Mouse (Mus musculus): Measurements from ENCODE around the gene S1pr3.

Gene S1pr3

DNA sequence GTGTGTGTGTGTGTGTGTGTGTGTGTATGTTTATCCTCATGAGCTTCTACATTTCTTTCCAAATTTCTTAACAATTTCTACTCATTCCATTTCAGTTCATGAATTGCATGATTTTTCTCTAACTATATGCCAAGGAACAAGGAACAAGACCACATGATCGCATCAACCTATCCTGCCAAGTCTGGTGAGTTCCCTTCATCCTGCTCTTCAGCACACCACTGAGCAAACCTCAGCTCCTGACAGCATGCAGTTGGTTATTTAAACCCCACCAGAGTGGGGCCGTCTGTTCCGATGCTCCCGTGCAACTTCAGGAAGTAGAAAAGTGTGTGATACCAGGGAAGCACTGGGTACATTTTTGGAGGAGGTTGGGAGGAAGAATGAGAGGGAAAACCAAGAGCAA, 38.1 kb downstream of the S1pr3 start:
- DNase-seq (ENCODE audit: extremely low read depth, low read depth) = no peak

DNA sequence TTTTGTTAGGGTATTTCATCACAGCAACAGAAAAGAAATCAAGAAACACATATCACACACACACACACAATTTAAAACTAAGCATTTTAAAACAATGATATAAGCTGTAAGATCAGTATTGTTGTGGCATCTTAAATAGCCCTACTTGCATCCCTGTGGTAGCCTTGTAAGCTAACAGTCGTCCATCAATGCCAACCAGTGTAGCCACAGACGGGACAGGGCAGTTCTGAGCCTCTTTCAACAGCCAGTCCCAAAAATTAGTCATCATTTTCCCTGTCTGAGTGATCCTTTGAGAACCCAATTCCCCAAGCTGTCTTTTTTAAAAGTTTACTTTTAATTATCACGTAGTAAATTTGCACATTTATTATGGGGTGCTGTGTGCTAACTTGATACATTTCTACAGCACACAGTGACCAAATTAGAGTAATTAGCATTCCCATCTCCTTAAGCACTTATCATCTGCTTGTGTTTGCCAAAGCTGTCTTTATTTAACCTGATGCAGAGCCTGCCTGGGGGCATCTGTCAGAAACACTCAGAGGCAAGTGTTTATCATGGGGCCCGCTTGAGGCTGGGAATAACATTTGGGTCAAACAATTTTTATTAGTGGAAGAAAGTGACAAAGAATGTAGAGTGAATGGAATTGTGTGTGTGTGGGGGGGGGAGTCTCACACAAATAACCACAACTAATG, 47.9 kb downstream of the S1pr3 start:
- DNase-seq (ENCODE audit: extremely low read depth, low read depth) = no peak

DNA sequence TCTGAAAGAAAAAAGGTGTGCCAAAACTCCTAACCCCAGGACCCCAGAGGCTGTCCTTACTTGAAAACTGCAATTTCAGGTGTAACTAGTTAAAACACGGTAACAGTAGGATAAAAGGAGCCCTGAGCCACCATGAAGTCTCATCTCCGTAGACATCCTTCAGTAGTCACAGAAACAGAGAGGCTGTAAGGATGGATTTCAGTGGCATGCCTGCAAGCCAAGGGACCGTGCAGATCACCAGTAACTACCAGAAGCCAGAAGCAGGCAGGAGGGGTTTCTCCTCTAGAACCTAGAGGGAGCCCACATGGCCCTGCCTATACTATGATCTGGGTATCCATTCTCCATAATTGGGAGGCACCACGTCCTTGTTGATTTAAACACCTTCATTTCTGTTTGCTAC, 55.9 kb downstream of the S1pr3 start:
- no peak for DNase-seq (ENCODE audit: extremely low read depth, low read depth)

DNA sequence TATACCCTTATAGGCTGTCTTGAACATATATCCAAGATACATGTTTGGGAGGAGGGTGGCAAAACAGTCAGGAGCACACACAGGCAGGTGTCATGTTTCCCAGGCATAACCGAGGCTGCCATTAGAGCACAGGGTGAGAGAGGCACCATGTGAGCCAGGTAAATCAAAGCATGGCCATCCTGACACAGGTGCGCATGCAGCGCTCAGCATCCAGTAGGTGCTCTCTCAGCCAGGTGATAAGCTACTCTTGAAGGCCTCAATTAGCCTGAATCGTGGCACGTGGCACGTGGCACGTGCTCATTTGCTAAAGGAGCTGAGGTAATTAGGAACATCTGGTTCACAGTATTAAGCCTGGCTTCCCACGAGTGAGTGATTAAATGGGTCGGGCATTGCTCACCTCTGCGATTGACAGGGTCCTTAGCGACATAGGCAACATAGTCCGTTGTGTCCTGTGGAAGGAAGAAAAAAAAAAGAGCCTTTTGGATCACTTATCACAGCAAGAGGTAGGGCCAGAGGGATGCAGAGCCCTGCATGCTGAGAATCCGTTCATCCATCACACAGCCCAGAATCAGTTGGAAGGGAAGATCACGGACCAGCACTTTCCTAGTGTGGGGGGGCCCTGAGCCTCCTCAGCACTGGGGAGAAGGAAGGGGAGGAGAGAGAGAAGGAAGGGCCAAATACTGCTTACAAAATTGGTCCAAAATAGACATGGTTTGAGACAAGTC, 57.8 kb downstream of the S1pr3 start:
- DNase-seq (ENCODE audit: extremely low read depth, low read depth) = no peak

DNA sequence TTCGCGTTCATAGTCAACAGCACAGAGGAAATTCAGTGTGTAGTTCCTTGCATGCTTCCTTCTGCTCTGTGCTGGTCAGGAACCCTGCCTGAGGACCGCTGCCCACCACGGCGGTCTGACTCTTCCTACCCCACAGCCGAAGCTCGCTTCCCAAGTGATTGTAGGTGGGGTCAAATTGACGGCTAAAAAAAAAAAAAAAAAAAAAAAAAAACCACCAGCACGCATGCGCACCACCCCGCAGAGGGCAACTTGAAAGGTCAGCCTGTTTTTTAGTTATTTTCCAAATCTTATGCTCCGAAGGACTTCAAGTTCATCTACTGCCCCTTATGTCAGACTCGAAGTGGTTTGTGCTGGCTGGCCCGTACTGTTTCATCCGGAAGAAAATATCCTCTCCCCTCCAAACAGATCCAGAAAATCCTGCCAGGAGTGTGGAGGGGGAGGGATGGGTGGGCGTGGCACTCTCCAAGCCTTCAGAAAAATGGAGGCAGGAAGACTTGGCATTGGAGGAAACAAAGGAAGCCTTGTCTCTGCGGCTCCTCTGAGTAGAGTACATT, 60.3 kb downstream of the S1pr3 start:
- DNase-seq (ENCODE audit: extremely low read depth, low read depth) = no peak
